Mouse (Mus musculus) heart, postnatal 0 days (tissue): Measurements from ENCODE around the gene Zfp503.

Experiments used
- CTCF ChIP-seq: IDR thresholded peaks from 2 replicates; pipeline ENCODE4 v1.5.1; 2016; ENCODE audit warnings: antibody characterized with exemption, control low read depth, low read depth
- EP300 ChIP-seq: IDR thresholded peaks from 2 replicates; pipeline ENCODE4 v1.6.1; 2016; ENCODE audit warnings: antibody characterized with exemption, low read depth

DNA sequence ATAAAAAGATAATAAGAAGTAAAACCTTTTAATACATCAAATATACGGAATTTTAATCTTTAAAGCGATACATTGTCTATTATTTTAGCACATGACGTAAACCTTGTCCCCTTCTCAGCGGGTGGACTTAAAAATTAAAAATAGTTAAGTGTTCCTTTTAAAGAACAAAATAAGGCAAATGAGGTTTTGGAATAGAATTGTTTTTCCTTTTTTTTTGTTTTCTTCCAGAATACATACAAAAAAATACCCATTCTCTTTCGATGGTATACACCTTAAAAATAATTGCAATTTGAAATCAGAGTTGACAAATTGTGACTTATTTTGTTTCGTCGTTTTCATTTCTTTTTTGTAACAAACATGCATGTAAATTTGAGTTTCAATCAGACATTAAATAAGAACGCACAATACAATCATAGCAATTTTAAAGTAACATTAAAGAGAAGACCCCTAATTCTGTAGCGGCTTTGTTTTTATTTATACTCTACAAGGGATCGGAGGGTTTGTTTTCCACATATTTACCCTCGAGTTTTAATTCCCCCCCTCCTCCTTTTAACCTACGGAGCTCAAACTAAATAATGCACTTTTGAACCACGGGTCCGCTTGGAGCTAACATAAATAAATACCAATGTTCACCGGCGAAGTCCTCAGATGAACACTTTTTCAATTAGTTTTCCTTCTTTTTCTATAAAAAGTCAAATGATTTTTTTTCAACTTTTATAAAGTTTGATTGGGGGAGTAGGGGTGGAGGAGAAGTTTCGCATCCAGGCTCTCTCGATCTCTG lies 5.3 kb downstream of the Zfp503 start:
- TF ChIP-seq CTCF (no peak), EP300 (no peak)
